Mouse (Mus musculus) kidney, adult 2 months (tissue): ENCODE measurements at regions not wholly inside any gene's neighbourhood (a gene's known extent, or its start where the extent isn't known, plus 50 kb on each side); places are given as distances from the start of the nearest gene placed in this dataset.

Experiments
- CTCF ChIP-seq: fragments of 200-500 bp; conservative IDR thresholded peaks from 2 replicates; pipeline ENCODE4 v1.5.1; 2011; ENCODE audit warnings: low read depth, mild to moderate bottlenecking, control low read depth, low read length, moderate library complexity, mixed read lengths; ENCODE audit not compliant: insufficient read depth, insufficient read length
- POLR2A ChIP-seq: fragments of 200-500 bp; IDR thresholded peaks from one replicate; pipeline ENCODE4 v1.6.1; 2011; ENCODE audit warnings: low read depth, low read length, control low read depth

DNA sequence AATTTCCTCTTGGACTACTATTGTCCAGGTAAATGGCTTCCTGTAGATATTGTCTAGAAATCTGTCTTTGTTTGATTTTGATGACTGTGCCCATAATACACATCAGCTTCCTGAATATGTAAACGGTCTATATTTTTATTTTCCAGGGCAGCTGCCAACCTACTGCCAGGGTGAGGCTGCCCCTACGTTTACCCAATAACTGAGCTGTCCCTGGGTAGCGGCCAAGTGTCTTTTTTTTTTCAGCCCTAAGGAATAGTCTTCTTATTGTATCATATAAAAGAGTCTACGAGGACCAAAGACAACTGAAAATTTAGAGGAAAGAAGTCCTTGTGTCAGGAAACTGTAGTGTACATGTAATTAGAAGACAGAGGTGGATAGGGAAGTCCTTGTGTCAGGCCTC, 877.3 kb upstream of the A1bg start:
- no peak for TF ChIP-seq CTCF
- TF ChIP-seq POLR2A = no peak
